Mouse (Mus musculus): ENCODE measurements at regions not wholly inside any gene's neighbourhood (a gene's known extent, or its start where the extent isn't known, plus 50 kb on each side); places are given as distances from the start of the nearest gene placed in this dataset.

DNA sequence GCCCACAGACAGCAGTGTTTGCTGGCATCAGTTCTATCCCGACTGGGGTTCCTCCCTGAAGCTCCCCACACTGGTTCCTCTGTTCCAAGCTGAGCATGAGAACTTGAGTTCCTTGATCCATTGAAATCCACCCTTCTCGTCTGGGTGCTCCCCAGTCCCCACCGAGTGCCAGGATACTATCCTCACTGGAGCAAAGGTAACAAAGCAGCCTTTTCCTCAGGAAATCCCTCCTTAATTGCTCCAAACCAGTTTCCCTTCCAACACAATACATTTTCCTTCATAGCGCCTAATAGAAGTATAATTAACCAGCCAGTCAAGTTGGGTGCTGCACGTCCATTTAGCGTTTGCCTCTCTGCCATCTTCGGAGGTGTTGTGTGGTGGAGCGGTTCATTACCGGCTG, 92.6 kb upstream of the 1700016C15Rik start:
- TF ChIP-seq CTCF (IDR thresholded peaks at IDR 0.05; ENCODE audit: extremely low read depth, insufficient read depth, low read length): no peak
- TF ChIP-seq POLR2A (IDR thresholded peaks at IDR 0.05; ENCODE audit: extremely low read depth, insufficient read depth, low read length): no peak

Data from cortical plate, adult 2 months (tissue).